Mouse (Mus musculus) cortical plate, adult 2 months (tissue): ENCODE measurements at regions not wholly inside any gene's neighbourhood (a gene's known extent, or its start where the extent isn't known, plus 50 kb on each side); places are given as distances from the start of the nearest gene placed in this dataset.

Source experiments
- CTCF ChIP-seq: fragments of 200-500 bp; IDR thresholded peaks from 2 replicates; pipeline ENCODE4 v1.5.1; 2011; ENCODE audit warnings: mild to moderate bottlenecking, control low read depth, low read length; ENCODE audit not compliant: insufficient read depth; ENCODE audit errors: extremely low read depth
- POLR2A ChIP-seq: fragments of 200-500 bp; IDR thresholded peaks from 2 replicates; pipeline ENCODE4 v1.6.1; 2011; ENCODE audit warnings: mild to moderate bottlenecking, low read length, control low read depth; ENCODE audit not compliant: insufficient read depth; ENCODE audit errors: extremely low read depth

DNA sequence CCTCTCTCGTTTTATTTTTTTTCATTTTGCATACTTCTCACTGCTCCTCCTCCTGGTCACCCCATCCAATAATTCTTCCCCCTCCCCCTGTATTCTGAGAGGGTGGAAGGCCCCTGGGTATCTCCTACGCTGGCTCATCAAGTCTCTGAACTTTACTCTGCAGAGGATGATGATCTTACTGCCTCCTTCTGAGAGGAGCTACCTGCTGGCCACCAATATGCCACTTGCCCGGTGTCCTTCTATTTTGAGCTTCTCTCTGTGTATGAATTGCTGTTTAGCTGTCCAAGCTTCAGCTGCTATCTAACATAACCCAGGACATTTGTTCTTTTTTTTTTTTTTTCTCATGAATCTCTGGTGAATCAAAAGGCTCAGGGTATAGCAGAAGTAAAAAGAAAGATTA is 173.2 kb downstream of the Dio2 start:
- no peak for TF ChIP-seq CTCF
- no peak for TF ChIP-seq POLR2A
